Mouse (Mus musculus): ENCODE data around the gene Defb48. TPM values are rescaled to one million over a fixed set of nuclear protein-coding genes. Genes with fewer than 3 reads are reported as not detected.

The Defb48 gene
- not detected in 2 replicates for polyA plus RNA-seq (2015; fragmentation: Nextera tagmentation; extraction: Ambion mirVana)

DNA sequence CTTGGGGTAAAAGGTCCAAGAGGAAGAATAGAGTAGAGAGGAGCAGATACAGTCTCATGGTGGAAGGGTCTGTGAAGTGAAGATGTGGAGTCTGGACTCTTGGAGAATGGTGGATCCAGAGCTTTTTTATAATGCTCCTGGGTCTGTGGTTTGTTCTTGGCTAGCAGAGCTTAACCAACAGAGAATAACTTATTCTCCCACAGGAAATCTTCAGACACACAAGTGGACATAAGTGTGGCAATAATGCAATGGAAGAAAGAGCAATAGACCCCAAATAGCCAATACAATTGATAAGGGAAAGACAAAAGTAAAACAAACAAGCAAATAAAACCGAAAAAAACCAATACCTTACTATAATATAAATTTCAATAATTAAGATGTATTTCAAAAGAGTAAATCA, at the start of gene Defb48:
TSS of gene Defb48 (minus strand) at position 101 of the 400 bp plus-strand sequence.
- Histone ChIP-seq H3K36me3 (no peaks in the 10 kb centered on the region), H3K4me1 (no peaks in the 10 kb centered on the region), H3K4me3 (no peak within 1 kb of the TSS), H3K9me3 (no peaks in the 10 kb centered on the region), H3K4me2 (no peak within 1 kb of the TSS), H3K27me3 (no peaks in the 10 kb centered on the region), H3K9ac (no peak within 1 kb of the TSS), H3K27ac (no peak within 1 kb of the TSS)
- WGBS, result 50% methylated on average over 1 of the region's 1 CpGs
- no peak for ATAC-seq (ENCODE audit: borderline replicate concordance, extremely low read depth, low FRiP score, low TSS enrichment)

DNA sequence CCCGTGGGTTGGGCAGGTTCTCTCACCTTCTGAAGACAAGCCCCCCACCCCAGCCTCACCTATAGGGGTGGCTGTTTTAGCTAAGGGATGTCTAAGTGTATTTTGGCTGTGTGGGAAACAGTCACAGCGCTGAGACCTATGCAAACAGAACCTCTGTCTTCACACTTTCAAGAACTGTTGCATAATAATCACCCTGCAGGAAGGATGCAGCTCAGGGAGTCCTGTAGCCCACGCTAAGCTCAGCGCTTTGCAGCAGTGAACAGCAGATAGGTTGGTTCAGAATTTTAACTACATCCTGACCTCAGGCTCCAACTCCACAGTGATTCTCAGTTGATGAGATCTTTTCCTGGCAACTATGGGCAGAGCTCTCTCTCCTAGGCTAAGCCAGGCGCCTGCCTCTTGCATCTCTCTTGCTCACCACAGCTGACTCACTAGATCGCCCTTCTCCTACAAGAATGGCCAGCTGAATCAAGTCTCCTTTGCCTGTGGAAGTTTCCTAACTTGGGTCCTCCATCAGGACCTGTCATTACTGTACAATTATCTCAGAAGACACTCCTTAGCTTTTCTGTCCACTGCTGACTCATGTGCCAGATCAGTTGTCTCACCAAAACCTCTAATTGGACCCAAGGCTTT, 36.3 kb upstream of the Defb48 start:
- Histone ChIP-seq H3K4me3 (no peak overlapping the region), H3K4me1 (no peaks in the 10 kb centered on the region), H3K9ac (no peak overlapping the region), H3K27me3 (no peaks in the 10 kb centered on the region), H3K27ac (no peak overlapping the region), H3K36me3 (no peaks in the 10 kb centered on the region), H3K9me3 (no peaks in the 10 kb centered on the region), H3K4me2 (no peak overlapping the region)
- no peak for ATAC-seq (ENCODE audit: borderline replicate concordance, extremely low read depth, low FRiP score, low TSS enrichment)
- WGBS, result 51% methylated on average over 6 of the region's 6 CpGs

GRCm38 (mm10) chr14:63014667-63015066, 30.4 kb upstream of the Defb48 start:
- Histone ChIP-seq H3K27me3 (no peaks in the 10 kb centered on the region), H3K9ac (no peak overlapping the region), H3K4me1 (no peaks in the 10 kb centered on the region), H3K27ac (no peak overlapping the region), H3K9me3 (no peaks in the 10 kb centered on the region), H3K36me3 (no peaks in the 10 kb centered on the region), H3K4me3 (no peak overlapping the region), H3K4me2 (no peak overlapping the region)
- no peak for ATAC-seq (ENCODE audit: borderline replicate concordance, extremely low read depth, low FRiP score, low TSS enrichment)
- 85% methylated on average over 4 of the region's 4 CpGs for WGBS

DNA sequence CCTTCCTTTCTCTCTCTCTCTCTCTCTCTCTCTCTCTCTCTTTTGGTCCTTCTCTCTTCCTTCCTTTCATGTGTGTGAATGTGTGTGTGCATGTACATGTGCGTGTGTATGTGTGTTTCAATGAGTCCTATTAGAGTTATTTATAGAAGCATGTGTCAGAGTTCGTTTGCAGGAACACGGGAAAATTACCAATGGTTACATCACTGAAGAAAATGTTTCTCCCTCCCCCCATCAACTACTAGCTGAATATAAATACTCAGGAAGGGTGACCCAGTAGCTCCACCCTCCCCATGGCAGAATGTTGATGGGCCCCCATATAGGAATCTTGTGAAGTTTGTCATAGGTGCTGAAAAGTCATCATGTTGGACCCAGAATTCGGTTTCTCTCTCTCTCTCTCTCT, 28.8 kb upstream of the Defb48 start:
- Histone ChIP-seq H3K4me1 (no peaks in the 10 kb centered on the region), H3K36me3 (no peaks in the 10 kb centered on the region), H3K9me3 (no peaks in the 10 kb centered on the region), H3K4me2 (no peak overlapping the region), H3K27me3 (no peaks in the 10 kb centered on the region), H3K9ac (no peak overlapping the region), H3K4me3 (no peak overlapping the region), H3K27ac (no peak overlapping the region)
- ATAC-seq (ENCODE audit: borderline replicate concordance, extremely low read depth, low FRiP score, low TSS enrichment), result no peak
- 69% methylated on average over 4 of the region's 4 CpGs for WGBS

DNA sequence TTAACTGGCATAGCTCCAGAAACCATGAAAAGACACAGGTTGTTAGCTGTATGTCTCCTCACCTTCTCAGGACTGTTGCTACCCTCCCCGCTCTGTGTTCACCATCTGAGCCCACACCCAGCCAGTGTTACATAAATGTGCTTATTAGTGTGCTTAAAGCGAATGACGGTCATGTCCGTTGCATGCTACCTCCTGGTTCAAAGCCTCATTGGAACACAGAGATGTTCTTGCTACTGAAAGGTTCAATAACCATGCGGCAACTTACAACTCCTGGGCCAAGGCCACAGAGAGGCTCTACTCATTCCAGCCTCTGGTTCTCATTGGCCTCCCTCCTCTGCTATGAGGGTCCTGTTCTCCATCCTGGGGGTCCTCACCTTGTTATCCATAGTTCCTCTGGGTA, 27.2 kb upstream of the Defb48 start, which contains the start of gene Defb43:
TSS of gene Defb43 (plus strand) at position 301 of the 400 bp plus-strand sequence.
- Histone ChIP-seq H3K9me3 (no peaks in the 10 kb centered on the region), H3K4me1 (no peaks in the 10 kb centered on the region), H3K27ac (no peak within 1 kb of the TSS), H3K36me3 (no peaks in the 10 kb centered on the region), H3K4me2 (no peak within 1 kb of the TSS), H3K9ac (no peak within 1 kb of the TSS), H3K27me3 (no peaks in the 10 kb centered on the region), H3K4me3 (no peak within 1 kb of the TSS)
- no peak for ATAC-seq (ENCODE audit: borderline replicate concordance, extremely low read depth, low FRiP score, low TSS enrichment)
- WGBS, result 86% methylated on average over 5 of the region's 5 CpGs

GRCm38 (mm10) chr14:63002588-63002987, 18.3 kb upstream of the Defb48 start:
- no peak for ATAC-seq (ENCODE audit: borderline replicate concordance, extremely low read depth, low FRiP score, low TSS enrichment)
- Histone ChIP-seq H3K4me3 (no peak overlapping the region), H3K27me3 (no peaks in the 10 kb centered on the region), H3K4me1 (no peaks in the 10 kb centered on the region), H3K27ac (no peak overlapping the region), H3K36me3 (no peaks in the 10 kb centered on the region), H3K9me3 (no peaks in the 10 kb centered on the region), H3K4me2 (no peak overlapping the region), H3K9ac (no peak overlapping the region)
- WGBS, result 39% methylated on average over 2 of the region's 2 CpGs

GRCm38 (mm10) chr14:62998977-62999376, 14.7 kb upstream of the Defb48 start:
- Histone ChIP-seq H3K4me2 (no peak overlapping the region), H3K27ac (no peak overlapping the region), H3K4me1 (no peaks in the 10 kb centered on the region), H3K4me3 (no peak overlapping the region), H3K27me3 (no peaks in the 10 kb centered on the region), H3K9me3 (no peaks in the 10 kb centered on the region), H3K36me3 (no peaks in the 10 kb centered on the region), H3K9ac (no peak overlapping the region)
- ATAC-seq (ENCODE audit: borderline replicate concordance, extremely low read depth, low FRiP score, low TSS enrichment), result no peak
- WGBS, result 86% methylated on average over 4 of the region's 4 CpGs

DNA sequence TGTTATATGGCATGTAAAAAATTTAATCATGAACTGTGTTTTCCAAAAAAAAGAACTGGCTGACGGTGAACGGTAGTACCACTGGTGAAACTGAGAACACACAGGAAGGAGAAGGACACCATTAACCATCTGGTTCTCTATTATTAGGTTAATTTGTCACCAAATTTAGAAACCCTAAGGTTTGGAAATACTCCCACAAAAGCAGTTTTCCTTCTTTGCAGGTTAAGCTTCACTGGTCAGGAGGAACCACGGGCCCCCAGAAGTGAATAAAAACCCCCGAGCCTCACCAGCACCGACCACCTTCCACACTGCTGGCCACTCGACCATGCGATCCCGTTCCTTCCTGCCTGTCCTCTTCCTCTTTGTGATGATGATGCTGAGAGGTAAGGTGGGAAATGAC, 13.5 kb upstream of the Defb48 start, which contains the start of gene Defb47:
TSS of gene Defb47 (plus strand) at position 301 of the 400 bp plus-strand sequence.
- H3K36me3 ChIP-seq, result no peaks in the 10 kb centered on the region
- H3K4me3 ChIP-seq, result no peak within 1 kb of the TSS
- H3K4me2 ChIP-seq, result no peak within 1 kb of the TSS
- H3K27me3 ChIP-seq, result no peaks in the 10 kb centered on the region
- no peak within 1 kb of the TSS for H3K9ac ChIP-seq
- WGBS, result 82% methylated on average over 8 of the region's 8 CpGs
- H3K9me3 ChIP-seq, result no peaks in the 10 kb centered on the region
- H3K4me1 ChIP-seq, result no peaks in the 10 kb centered on the region
- H3K27ac ChIP-seq, result no peak within 1 kb of the TSS
- no peak for ATAC-seq (ENCODE audit: borderline replicate concordance, extremely low read depth, low FRiP score, low TSS enrichment)

DNA sequence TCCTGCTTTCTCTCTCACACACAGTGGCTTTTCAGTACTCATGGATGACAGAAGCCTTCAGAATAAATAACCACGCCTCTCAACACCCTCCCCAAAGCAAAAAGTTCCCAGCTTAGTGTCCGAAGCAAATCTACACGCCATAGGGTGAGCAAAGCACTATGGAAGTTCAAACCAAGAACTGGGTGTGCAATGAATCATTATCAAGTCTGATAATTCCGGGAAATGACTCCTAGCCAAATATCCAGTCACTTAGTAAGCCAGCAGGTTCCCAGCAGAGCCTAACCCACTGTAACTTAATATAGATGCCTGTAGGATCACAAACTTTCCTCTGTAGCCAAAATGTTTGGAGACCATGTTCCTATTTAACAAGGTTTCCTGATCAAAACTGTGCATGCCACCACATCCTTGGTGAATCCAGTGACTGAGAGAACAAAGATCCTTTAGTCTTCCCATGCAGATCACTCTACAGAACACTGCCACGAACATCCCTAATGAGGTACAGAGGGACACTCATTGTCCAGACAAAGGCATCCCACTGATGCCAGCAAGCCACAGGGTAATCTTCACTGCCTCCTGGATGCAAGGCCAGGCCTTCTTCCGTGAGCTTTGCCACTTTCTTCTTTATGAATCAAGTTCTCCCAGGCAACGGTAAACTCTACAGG, 7.7 kb upstream of the Defb48 start:
- Histone ChIP-seq H3K27me3 (no peaks in the 10 kb centered on the region), H3K36me3 (no peaks in the 10 kb centered on the region), H3K4me3 (no peak overlapping the region), H3K4me2 (no peak overlapping the region), H3K9ac (no peak overlapping the region), H3K9me3 (no peaks in the 10 kb centered on the region), H3K4me1 (no peaks in the 10 kb centered on the region), H3K27ac (no peak overlapping the region)
- 63% methylated on average over 7 of the region's 7 CpGs for WGBS
- no peak for ATAC-seq (ENCODE audit: borderline replicate concordance, extremely low read depth, low FRiP score, low TSS enrichment)

DNA sequence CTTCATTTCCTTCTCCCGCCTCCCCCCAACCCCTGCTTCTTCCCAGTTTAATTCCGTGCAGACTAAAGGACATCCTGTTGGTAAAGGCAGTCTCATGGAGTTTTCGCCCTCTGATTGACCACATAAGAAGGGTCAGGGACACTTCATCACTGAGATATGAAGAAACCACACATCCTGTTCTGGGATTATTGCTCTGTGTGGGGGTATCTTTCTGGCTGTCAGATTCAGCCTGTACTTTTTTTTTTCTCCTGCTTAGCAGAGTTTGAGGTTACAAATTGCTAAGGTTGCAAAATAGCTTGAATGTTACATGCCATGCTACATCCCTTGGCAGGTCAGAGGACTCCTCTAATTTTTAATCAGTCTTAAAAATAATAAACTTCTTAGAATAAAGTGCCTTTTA, 7.0 kb upstream of the Defb48 start:
- H3K4me3 ChIP-seq, result no peak overlapping the region
- no peaks in the 10 kb centered on the region for H3K9me3 ChIP-seq
- H3K27ac ChIP-seq, result no peak overlapping the region
- ATAC-seq (ENCODE audit: borderline replicate concordance, extremely low read depth, low FRiP score, low TSS enrichment), result no peak
- no peak overlapping the region for H3K4me2 ChIP-seq
- no peaks in the 10 kb centered on the region for H3K36me3 ChIP-seq
- H3K27me3 ChIP-seq, result no peaks in the 10 kb centered on the region
- H3K9ac ChIP-seq, result no peak overlapping the region
- H3K4me1 ChIP-seq, result no peaks in the 10 kb centered on the region
- 39% methylated on average over 3 of the region's 3 CpGs for WGBS

GRCm38 (mm10) chr14:62979815-62980214, 4.5 kb downstream of the Defb48 start:
- H3K9ac ChIP-seq, result no peak overlapping the region
- no peak overlapping the region for H3K4me2 ChIP-seq
- no peak for ATAC-seq (ENCODE audit: borderline replicate concordance, extremely low read depth, low FRiP score, low TSS enrichment)
- H3K9me3 ChIP-seq, result no peaks in the 10 kb centered on the region
- no peaks in the 10 kb centered on the region for H3K27me3 ChIP-seq
- no peak overlapping the region for H3K27ac ChIP-seq
- no peaks in the 10 kb centered on the region for H3K36me3 ChIP-seq
- no peak overlapping the region for H3K4me3 ChIP-seq
- no peaks in the 10 kb centered on the region for H3K4me1 ChIP-seq
- WGBS, result 76% methylated on average over 1 of the region's 1 CpGs

GRCm38 (mm10) chr14:62975046-62975445, 9.3 kb downstream of the Defb48 start:
- WGBS, result 12% methylated on average over 5 of the region's 5 CpGs
- no peak overlapping the region for H3K4me3 ChIP-seq
- no peak overlapping the region for H3K27ac ChIP-seq
- no peaks in the 10 kb centered on the region for H3K9me3 ChIP-seq
- H3K9ac ChIP-seq, result no peak overlapping the region
- ATAC-seq (ENCODE audit: borderline replicate concordance, extremely low read depth, low FRiP score, low TSS enrichment), result no peak
- H3K4me1 ChIP-seq, result no peaks in the 10 kb centered on the region
- no peaks in the 10 kb centered on the region for H3K36me3 ChIP-seq
- no peak overlapping the region for H3K4me2 ChIP-seq
- no peaks in the 10 kb centered on the region for H3K27me3 ChIP-seq
